ENCODE assay signal across 8 mouse cellular contexts in the genomic region with DNA sequence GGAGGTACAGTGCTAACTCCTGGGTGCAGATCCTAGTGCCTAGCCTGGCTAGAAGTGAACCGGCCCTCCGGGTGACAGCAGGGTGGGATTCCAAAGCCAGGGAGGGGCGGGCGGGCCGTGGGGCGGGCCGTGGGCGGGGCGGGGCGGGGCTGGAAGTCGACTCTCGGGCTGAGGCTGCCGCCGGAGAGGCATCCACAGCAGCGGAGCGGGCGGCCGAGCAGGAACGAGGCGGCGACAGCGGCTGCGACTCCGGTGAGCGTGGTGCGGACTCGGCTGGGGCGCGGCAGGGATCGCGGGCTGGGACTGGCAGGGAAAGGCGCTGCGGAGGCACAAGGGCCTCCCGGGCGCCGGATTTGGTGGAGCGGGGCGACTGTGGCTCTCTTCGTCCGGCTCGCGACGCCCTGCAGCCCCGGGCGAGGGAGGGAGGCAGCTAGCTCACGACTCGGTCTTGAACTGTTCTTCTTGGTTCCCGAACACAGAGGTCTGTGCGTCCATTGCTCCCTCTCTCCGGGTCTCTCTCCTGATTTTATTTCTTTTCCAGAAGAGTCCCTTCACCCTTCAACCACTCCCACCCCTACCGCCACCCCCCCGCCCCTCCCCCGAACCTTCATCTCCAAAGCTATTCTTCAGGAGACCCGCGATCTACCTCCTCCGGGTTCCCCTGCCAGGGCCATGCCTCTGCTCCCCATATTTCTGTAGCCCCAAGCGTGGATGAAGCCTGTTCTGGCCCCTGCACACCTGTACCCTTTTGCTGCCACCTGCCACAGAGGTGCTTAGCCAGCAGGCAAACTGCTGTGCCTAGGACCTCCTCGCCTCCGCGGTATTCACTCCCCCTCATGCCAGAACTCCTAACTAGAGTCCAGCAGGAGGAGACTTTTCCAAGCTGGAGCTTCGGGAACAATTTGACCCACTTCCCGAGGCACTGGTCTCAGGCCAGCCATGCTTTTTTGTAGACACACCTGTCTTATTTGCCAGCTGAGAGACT. TPM values are rescaled to one million over a fixed set of nuclear protein-coding genes. Genes with fewer than 3 reads are reported as not detected.
DNase-seq lines count a peak whose midpoint lies in the region; ATAC-seq and TF ChIP-seq lines count a peak whose summit lies in the region.

TSS of gene Fam49a (plus strand) at position 153 of the 985 bp plus-strand sequence.

- ATAC-seq in inflammation-experienced regulatory T-cells, adult 6 months, result peak; percentile 53
- ATAC-seq in megakaryocyte-erythroid progenitor cell, adult 5-6 weeks (replicated peaks; ENCODE audit: low FRiP score, low TSS enrichment, poor library complexity, severe bottlenecking), result peak; percentile 84

- peak within 1 kb of the TSS; percentile 81 for H3K4me3 ChIP-seq in cortical plate, adult 2 months (ENCODE audit: insufficient read depth, low read length)

- peak within 1 kb of the TSS; percentile 96 for H3K27ac ChIP-seq in cortical plate, adult 2 months (ENCODE audit: insufficient read depth, low read length)

- intact Hi-C loops in left cerebral cortex, postnatal 36 days (cut with DNase I), result loop anchor here (2.0 to 5.0 kb wide), 4 partner anchors 37 to 83 kb away; no protein-coding TSS in a partner anchor

- no peak for TF ChIP-seq CTCF in cortical plate, adult 2 months (IDR thresholded peaks at IDR 0.05; ENCODE audit: extremely low read depth, insufficient read depth, low read length)

- peaks cover 12% of the 10 kb centered on the region for H3K4me1 ChIP-seq in cortical plate, adult 2 months (ENCODE audit: control insufficient read depth, insufficient read depth, low read length)

- peak; percentile 81 for TF ChIP-seq POLR2A in cortical plate, adult 2 months (IDR thresholded peaks at IDR 0.05; ENCODE audit: extremely low read depth, insufficient read depth, low read length)

- DNase-seq in adrenal gland, adult (ENCODE audit: inconsistent age in 2 of 2, low spot score in 1 of 2), result peak; percentile 86 to 94
- DNase-seq in gastrocnemius, postnatal 25 days, result peak; percentile 81
- peak; percentile 82 to 86 for DNase-seq in left cerebral cortex, postnatal 36 days (ENCODE audit: low spot score in 2 of 2)
- DNase-seq in right cerebral cortex, postnatal 36 days (ENCODE audit: low spot score in 2 of 2), result peak; percentile 59 to 71
- DNase-seq in urinary bladder, postnatal 4 days (ENCODE audit: low spot score in 2 of 2), result peak; percentile 62 to 76

RNA-seq across cellular contexts. Expression of gene Fam49a, which starts in this region (rescaled TPM):
- 78.7 and 78.9 TPM in 2 replicates for polyA plus RNA-seq in cortical plate, adult 2 months (2012; rRNA removed)
- 1 to 10 TPM; 4.6 to 6.5 TPM for total RNA-seq in gastrocnemius, postnatal 25 days (2021)
- polyA plus RNA-seq in inflammation-experienced regulatory T-cells, adult 6 months (2017; shearing (Covaris generic)), result 10 to 100 TPM; 45.2 to 55.3 (median 53.3) TPM
- 100 to 1,000 TPM; 185 to 197 TPM for total RNA-seq in left cerebral cortex, postnatal 36 days (2021)
- total RNA-seq in megakaryocyte-erythroid progenitor cell, adult 5-6 weeks (2014; fragmentation: Nextera tagmentation), result 0.85 and 3.0 TPM in 2 replicates
- total RNA-seq in megakaryocyte-erythroid progenitor cell, adult 5-6 weeks (2017), result 0.94 and 8.8 TPM in 2 replicates

Comparison
In these comparisons a context has a peak if more than half of its experiments do, and no peak if none do; other contexts are left out.
1. Peak in every context shown above with its lines: DNase-seq, ATAC-seq, H3K4me3 ChIP-seq and H3K27ac ChIP-seq.
2. RNA of gene Fam49a (total RNA-seq): 185 to 197 TPM in left cerebral cortex, postnatal 36 days; 4.6 to 6.5 TPM in gastrocnemius, postnatal 25 days and 0.85 to 8.8 TPM in megakaryocyte-erythroid progenitor cell, adult 5-6 weeks; every median in the first group is over 10 times any median in the second.